Mouse (Mus musculus): ENCODE measurements around the gene Maml3.

The Maml3 gene

GRCm38 (mm10) chr3:51731949-51732636, 372.8 kb downstream of the Maml3 start:
- no peak for DNase-seq

GRCm38 (mm10) chr3:51730662-51731061, 374.2 kb downstream of the Maml3 start:
- DNase-seq, result no peak

GRCm38 (mm10) chr3:51729109-51729918, 375.6 kb downstream of the Maml3 start:
- no peak for DNase-seq

GRCm38 (mm10) chr3:51728456-51728855, 376.4 kb downstream of the Maml3 start:
- DNase-seq, result no peak

- DNase-seq, result no peak
Observed at GRCm38 (mm10) chr3:51727968-51728367, 376.9 kb downstream of the Maml3 start.

GRCm38 (mm10) chr3:51727487-51727886, 377.4 kb downstream of the Maml3 start:
- DNase-seq, result no peak

GRCm38 (mm10) chr3:51726257-51726656, 378.6 kb downstream of the Maml3 start:
- no peak for DNase-seq

GRCm38 (mm10) chr3:51719982-51720381, 384.9 kb downstream of the Maml3 start:
- DNase-seq, result no peak

- DNase-seq, result peak; percentile 55
Observed at GRCm38 (mm10) chr3:51719373-51719772, 385.5 kb downstream of the Maml3 start.

- DNase-seq, result peak; percentile 72
Observed at GRCm38 (mm10) chr3:51717909-51718308, 387.0 kb downstream of the Maml3 start.

GRCm38 (mm10) chr3:51717455-51717854, 387.4 kb downstream of the Maml3 start:
- DNase-seq, result no peak

- DNase-seq, result no peak
Observed at GRCm38 (mm10) chr3:51714469-51714868, 390.4 kb downstream of the Maml3 start.

GRCm38 (mm10) chr3:51713233-51713632, 391.6 kb downstream of the Maml3 start:
- peak; percentile 38 for DNase-seq

- DNase-seq, result no peak
Observed at GRCm38 (mm10) chr3:51712382-51712781, 392.5 kb downstream of the Maml3 start.

- DNase-seq, result peak; percentile 90
Observed at GRCm38 (mm10) chr3:51708746-51709411, 396.0 kb downstream of the Maml3 start.

- DNase-seq, result no peak
Observed at GRCm38 (mm10) chr3:51708375-51708745, 396.5 kb downstream of the Maml3 start.

- no peak for DNase-seq
Observed at GRCm38 (mm10) chr3:51705220-51705619, 399.7 kb downstream of the Maml3 start.

GRCm38 (mm10) chr3:51703478-51703877, 401.4 kb downstream of the Maml3 start:
- DNase-seq, result no peak

GRCm38 (mm10) chr3:51702701-51703286, 402.1 kb downstream of the Maml3 start:
- DNase-seq, result no peak

GRCm38 (mm10) chr3:51701950-51702349, 402.9 kb downstream of the Maml3 start:
- DNase-seq, result peak; percentile 34

- peak; percentile 86 for DNase-seq
Observed at GRCm38 (mm10) chr3:51701281-51701751, 403.6 kb downstream of the Maml3 start.

- DNase-seq, result no peak
Observed at GRCm38 (mm10) chr3:51700731-51701280, 404.1 kb downstream of the Maml3 start.

GRCm38 (mm10) chr3:51700123-51700522, 404.8 kb downstream of the Maml3 start:
- no peak for DNase-seq

All from kidney, postnatal 10 days (tissue).